ENCODE assay signal across 16 mouse cellular contexts in the genomic region with DNA sequence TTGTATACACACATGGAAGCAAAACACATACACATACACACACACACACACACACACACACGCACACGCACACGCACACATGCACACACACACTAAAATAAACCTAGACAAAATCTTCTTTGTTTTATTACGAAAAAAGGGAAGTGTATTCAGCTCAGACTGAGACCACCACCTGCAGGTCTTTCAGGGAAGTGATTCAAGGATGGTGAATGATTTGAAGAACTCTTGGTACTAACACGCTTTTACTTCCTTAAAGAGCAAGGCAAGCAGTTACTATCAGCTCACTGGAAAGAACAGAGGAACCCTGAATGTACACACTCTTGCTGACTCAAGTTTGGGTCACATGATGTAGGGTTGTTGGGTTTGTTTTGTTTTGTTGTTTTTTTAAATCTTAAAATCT. TPM values are rescaled to one million over a fixed set of nuclear protein-coding genes. Genes with fewer than 3 reads are reported as not detected.
DNase-seq lines count a peak whose midpoint lies in the region; ATAC-seq and TF ChIP-seq lines count a peak whose summit lies in the region.
"Had no signal": no experiment of that assay in that cellular context is flagged by ENCODE, and none has a peak within 500 bp of the region (broad histone marks: within the 10 kb centered on the region; RNA-seq: fewer than 3 reads in every experiment).

No protein-coding gene starts in this region.

- 88% methylated on average over 5 of the region's 5 CpGs for WGBS in lung, embryonic 14.5 days
- WGBS in macrophage (ENCODE audit: missing documents): 11% methylated on average over 1 of the region's 5 CpGs
- WGBS in embryonic facial prominence, embryonic 10.5 days: 91% methylated on average over 5 of the region's 5 CpGs

- H3K4me3 ChIP-seq in lung, embryonic 14.5 days (ENCODE audit: low read depth, low read length): no peak overlapping the region
- H3K4me3 ChIP-seq in MEL (ENCODE audit: control insufficient read depth in 1 of 2, insufficient read depth in 1 of 2, low read depth in 2 of 2, low read length in 2 of 2): no peak overlapping the region
- H3K4me3 ChIP-seq in macrophage (ENCODE audit: inconsistent target): no peak overlapping the region
- no peak overlapping the region for H3K4me3 ChIP-seq in embryonic facial prominence, embryonic 10.5 days
- H3K4me3 ChIP-seq: erythroblast, embryonic 14.5 days; neural tube, embryonic 12.5 days had no signal

- H3K79me2 ChIP-seq in MEL (ENCODE audit: control insufficient read depth, insufficient read depth, low read length, poor library complexity) (no peaks in the 10 kb centered on the region), macrophage (ENCODE audit: inconsistent target) (no peaks in the 10 kb centered on the region)

- H3K4me2 ChIP-seq in lung, embryonic 14.5 days: no peak overlapping the region
- H3K4me2 ChIP-seq: neural tube, embryonic 12.5 days had no signal

- no peak for DNase-seq in frontal cortex, adult 2 months (ENCODE audit: extremely low spot score in 1 of 2, low spot score in 1 of 2)
- peak; percentile 20 for DNase-seq in lung, embryonic 14.5 days
- DNase-seq in lung, postnatal 25 days (ENCODE audit: low spot score): no peak
- peak; percentile 89 for DNase-seq in MEL (ENCODE audit: low read depth, low spot score)
- DNase-seq in adrenal gland, postnatal 4 days (ENCODE audit: low spot score in 2 of 2): no peak
- DNase-seq in embryonic facial prominence, embryonic 10.5 days (ENCODE audit: low spot score): no peak
- DNase-seq: adrenal gland, adult 2 months; cerebellum, adult 11 months; embryo, embryonic 11 days; heart, adult 18-20 months; heart, postnatal 36 days; kidney, adult 11 months had no signal

- peak in 1 of 2 experiments; percentile 49; a peak in 2 of 4 replicates for TF ChIP-seq EP300 in MEL (IDR thresholded peaks at IDR 0.05; ENCODE audit: low read depth in 1 of 2, low read length in 2 of 2)

- peaks cover 49% of the 10 kb centered on the region for H3K36me3 ChIP-seq in lung, embryonic 14.5 days (ENCODE audit: insufficient read depth)
- H3K36me3 ChIP-seq in MEL (ENCODE audit: control insufficient read depth in 1 of 2, insufficient read depth in 2 of 2, low read length in 2 of 2) (peaks cover 0 to 21% of the 10 kb centered on the region in 2 experiments), macrophage (ENCODE audit: inconsistent target) (peaks cover 39% of the 10 kb centered on the region)
- H3K36me3 ChIP-seq in embryonic facial prominence, embryonic 10.5 days (replicated peaks): peaks cover 86% of the 10 kb centered on the region

- H3K9me3 ChIP-seq in lung, embryonic 14.5 days (ENCODE audit: low read depth, low read length): no peaks in the 10 kb centered on the region
- no peaks in the 10 kb centered on the region for H3K9me3 ChIP-seq in MEL (replicated peaks; ENCODE audit: insufficient read depth, low read length)
- 0 out of 2 replicates have a peak, but pooled peaks cover 2% of the 10 kb centered on the region for H3K9me3 ChIP-seq in embryonic facial prominence, embryonic 10.5 days

- TF ChIP-seq RAD21 in MEL (IDR thresholded peaks at IDR 0.05; ENCODE audit: low read depth, low read length): peak; percentile 80

- no peak overlapping the region for H3K9ac ChIP-seq in lung, embryonic 14.5 days
- H3K9ac ChIP-seq in MEL (ENCODE audit: control insufficient read depth, low read depth, low read length, poor library complexity, severe bottlenecking): no peak overlapping the region
- H3K9ac ChIP-seq: neural tube, embryonic 12.5 days had no signal

- no peaks in the 10 kb centered on the region for H3K27me3 ChIP-seq in lung, embryonic 14.5 days (ENCODE audit: insufficient read depth, low read length)
- no peaks in the 10 kb centered on the region for H3K27me3 ChIP-seq in MEL (ENCODE audit: control insufficient read depth in 1 of 2, insufficient read depth in 2 of 2, low read length in 2 of 2)
- H3K27me3 ChIP-seq in embryonic facial prominence, embryonic 10.5 days (replicated peaks; ENCODE audit: low read depth, poor library complexity, severe bottlenecking): no peaks in the 10 kb centered on the region
- H3K27me3 ChIP-seq: neural tube, embryonic 12.5 days had no signal

- no peak overlapping the region for H3K27ac ChIP-seq in lung, embryonic 14.5 days (ENCODE audit: low read depth)
- no peak overlapping the region for H3K27ac ChIP-seq in MEL (ENCODE audit: control insufficient read depth, low read depth, low read length)
- H3K27ac ChIP-seq in macrophage: 0 out of 2 replicates have a peak overlapping the region, but pooled peaks have one; percentile 2
- no peak overlapping the region for H3K27ac ChIP-seq in embryonic facial prominence, embryonic 10.5 days (replicated peaks)
- H3K27ac ChIP-seq: neural tube, embryonic 12.5 days had no signal

- ATAC-seq in frontal cortex, adult (ENCODE audit: low TSS enrichment): 0 out of 2 replicates have a peak, but pooled peaks have one; percentile 44
- no peak for ATAC-seq in lung, embryonic 14.5 days (ENCODE audit: insufficient read depth)

- no peak for TF ChIP-seq POLR2A in MEL (IDR thresholded peaks at IDR 0.05; ENCODE audit: control insufficient read depth in 1 of 2, insufficient read depth in 1 of 2, low read depth in 1 of 2, low read length in 2 of 2, poor library complexity in 1 of 2)

- no peaks in the 10 kb centered on the region for H3K4me1 ChIP-seq in lung, embryonic 14.5 days (ENCODE audit: insufficient read depth)
- H3K4me1 ChIP-seq in MEL (ENCODE audit: control insufficient read depth in 1 of 2, insufficient read depth in 2 of 2, low read length in 2 of 2): peaks cover 5 to 8% of the 10 kb centered on the region in 2 experiments
- no peaks in the 10 kb centered on the region for H3K4me1 ChIP-seq in embryonic facial prominence, embryonic 10.5 days
- H3K4me1 ChIP-seq: neural tube, embryonic 12.5 days had no signal

- peak; percentile 32 for TF ChIP-seq CTCF in lung, embryonic 14.5 days (IDR thresholded peaks at IDR 0.05; ENCODE audit: low read depth)
- TF ChIP-seq CTCF in MEL (IDR thresholded peaks at IDR 0.05 in 2 of 3, conservative IDR thresholded peaks at IDR 0.05 in 1 of 3; ENCODE audit: control insufficient read depth in 1 of 3, insufficient read depth in 1 of 3, low read depth in 2 of 3, low read length in 3 of 3, poor library complexity in 1 of 3, severe bottlenecking in 1 of 3): peak in 2 of 3 experiments; percentile 44 to 80; a peak in 4 of 6 replicates

TF ChIP-seq in MEL, 35 proteins besides CTCF, POLR2A, EP300 and RAD21 (continues in another document):
- no peak for TF ChIP-seq MAZ (IDR thresholded peaks at IDR 0.05; ENCODE audit: low read depth, low read length)
- peak; percentile 63; the same call in 1 of the 2 replicates for TF ChIP-seq MYC (IDR thresholded peaks at IDR 0.05; ENCODE audit: low read depth, low read length)
- no peak for TF ChIP-seq CHD1 (IDR thresholded peaks at IDR 0.05; ENCODE audit: low read depth, low read length)
- TF ChIP-seq MEF2A (IDR thresholded peaks at IDR 0.05; ENCODE audit: extremely low read depth, insufficient replicate concordance, low read depth, low read length, poor library complexity, severe bottlenecking): no peak
- peak; percentile 77 for TF ChIP-seq MAX (IDR thresholded peaks at IDR 0.05; ENCODE audit: low read length)
- TF ChIP-seq ETS1 (IDR thresholded peaks at IDR 0.05; ENCODE audit: low read depth, low read length): 0 out of 2 replicates have a peak, but pooled peaks have one; percentile 28

RNA-seq across cellular contexts. Expression of a gene that starts 15.9 kb away (rescaled TPM):
- 24.5 and 28.2 TPM in 2 replicates for polyA plus RNA-seq in frontal cortex, adult 2 months (2012; rRNA removed)
- polyA plus RNA-seq in lung, embryonic 14.5 days (2014; fragmentation: Nextera tagmentation; extraction: Ambion mirVana): 17.4 and 19.6 TPM in 2 replicates
- 2.5 and 3.9 TPM in 2 replicates for total RNA-seq in MEL (2012; rRNA removed)
- polyA plus RNA-seq in MEL (2012; ENCODE audit: insufficient read depth in 1 of 2, insufficient read length in 2 of 2, low read depth in 1 of 2, low replicate concordance in 2 of 2, missing spikeins in 1 of 2) (1 to 10 TPM in 1 of 2 experiments, not detected in 1; 5.2 TPM), macrophage (2018) (20.6 to 47.3 TPM (median 27.8 TPM) in 3 replicates)
- 10 to 100 TPM in 18 of 26 experiments, 1 to 10 TPM in 8; 4.8 to 50.1 (median 16.7) TPM for total RNA-seq in macrophage (2018; cell fraction: chromatin; rRNA removed)
- 10 to 100 TPM; 14.6 to 35.5 (median 25.3) TPM for total RNA-seq in macrophage (2018; cell fraction: cytosol; rRNA removed)
- 10 to 100 TPM; 10.7 to 55.1 (median 20.1) TPM for total RNA-seq in macrophage (2018; cell fraction: nucleus; rRNA removed)
- 10 to 100 TPM; 28.9 to 30.6 TPM for total RNA-seq in adrenal gland, postnatal 4 days (2021)
- 12.2 and 14.9 TPM in 2 replicates for polyA plus RNA-seq in embryonic facial prominence, embryonic 10.5 days (2016; fragmentation: Nextera tagmentation; extraction: Ambion mirVana)
- polyA plus RNA-seq: erythroblast, embryonic 14.5 days had no signal

RNA-seq across cellular contexts. Expression of a gene that starts 16.0 kb away (rescaled TPM):
- polyA plus RNA-seq in frontal cortex, adult 2 months (2012; rRNA removed): 34.4 and 39.3 TPM in 2 replicates
- polyA plus RNA-seq in lung, embryonic 14.5 days (2014; fragmentation: Nextera tagmentation; extraction: Ambion mirVana): 37.7 and 38.4 TPM in 2 replicates
- total RNA-seq in MEL (2012; rRNA removed): 23.8 and 25.8 TPM in 2 replicates
- polyA plus RNA-seq in MEL (2012; ENCODE audit: insufficient read depth in 1 of 2, insufficient read length in 2 of 2, low read depth in 1 of 2, low replicate concordance in 2 of 2, missing spikeins in 1 of 2): 10 to 100 TPM in 1 of 2 experiments, not detected in 1; 39.8 TPM
- 10 to 100 TPM; 38.9 to 85.0 (median 53.0) TPM for total RNA-seq in macrophage (2018; cell fraction: chromatin; rRNA removed)
- 10 to 100 TPM; 51.3 to 83.6 (median 60.4) TPM for total RNA-seq in macrophage (2018; cell fraction: cytosol; rRNA removed)
- 10 to 100 TPM; 33.3 to 87.3 (median 46.0) TPM for total RNA-seq in macrophage (2018; cell fraction: nucleus; rRNA removed)
- 58.0 to 179 TPM (median 74.5 TPM) in 3 replicates for polyA plus RNA-seq in macrophage (2018)
- total RNA-seq in adrenal gland, postnatal 4 days (2021): 10 to 100 TPM; 37.6 to 40.1 TPM
- polyA plus RNA-seq in embryonic facial prominence, embryonic 10.5 days (2016; fragmentation: Nextera tagmentation; extraction: Ambion mirVana): 30.0 and 30.8 TPM in 2 replicates

RNA-seq across cellular contexts. Expression of a gene that starts 49.4 kb away (rescaled TPM):
- 7.6 and 10.3 TPM in 2 replicates for polyA plus RNA-seq in frontal cortex, adult 2 months (2012; rRNA removed)
- polyA plus RNA-seq in lung, embryonic 14.5 days (2014; fragmentation: Nextera tagmentation; extraction: Ambion mirVana): 71.1 and 72.0 TPM in 2 replicates
- not detected in 2 replicates for total RNA-seq in MEL (2012; rRNA removed)
- polyA plus RNA-seq in MEL (2012; ENCODE audit: insufficient read depth in 1 of 2, insufficient read length in 2 of 2, low read depth in 1 of 2, low replicate concordance in 2 of 2, missing spikeins in 1 of 2) (not detected), macrophage (2018) (0.03 to 0.09 TPM in 2 of 3 replicates, not detected in the other)
- total RNA-seq in macrophage (2018; cell fraction: chromatin; rRNA removed): 10 to 100 TPM in 1 of 26 experiments, under 1 TPM in 11, not detected in 14; 0.16 to 36.5 (median 0.33) TPM
- total RNA-seq in macrophage (2018; cell fraction: cytosol; rRNA removed): under 1 TPM in 23 of 26 experiments, not detected in 3; 0.03 to 0.45 (median 0.07) TPM
- total RNA-seq in macrophage (2018; cell fraction: nucleus; rRNA removed): 1 to 10 TPM in 1 of 26 experiments, under 1 TPM in 3, not detected in 22; 0.15 to 4.8 (median 0.35) TPM
- total RNA-seq in adrenal gland, postnatal 4 days (2021): 10 to 100 TPM; 65.8 to 67.5 TPM
- 25.2 and 25.7 TPM in 2 replicates for polyA plus RNA-seq in embryonic facial prominence, embryonic 10.5 days (2016; fragmentation: Nextera tagmentation; extraction: Ambion mirVana)

Comparison
In these comparisons a context has a peak if more than half of its experiments do, and no peak if none do; other contexts are left out.
1. DNase-seq: peak in lung, embryonic 14.5 days (single experiment) and MEL (single experiment); none in frontal cortex, adult 2 months (0 of 2), lung, postnatal 25 days (single experiment), adrenal gland, postnatal 4 days (0 of 2) and embryonic facial prominence, embryonic 10.5 days (single experiment).